Mouse (Mus musculus) lung, postnatal 10 days (tissue): ENCODE data around the gene Klk1b4.
"Not testable (repeated sequence)": the region's sequence is repeated elsewhere in the genome, so short reads cannot be mapped to it uniquely, and the experiment has no call there.

Source experiments
- DNase-seq: peaks from one replicate; pipeline ENCODE4 v3.0.0; 2021

Klk1b4 gene

DNA sequence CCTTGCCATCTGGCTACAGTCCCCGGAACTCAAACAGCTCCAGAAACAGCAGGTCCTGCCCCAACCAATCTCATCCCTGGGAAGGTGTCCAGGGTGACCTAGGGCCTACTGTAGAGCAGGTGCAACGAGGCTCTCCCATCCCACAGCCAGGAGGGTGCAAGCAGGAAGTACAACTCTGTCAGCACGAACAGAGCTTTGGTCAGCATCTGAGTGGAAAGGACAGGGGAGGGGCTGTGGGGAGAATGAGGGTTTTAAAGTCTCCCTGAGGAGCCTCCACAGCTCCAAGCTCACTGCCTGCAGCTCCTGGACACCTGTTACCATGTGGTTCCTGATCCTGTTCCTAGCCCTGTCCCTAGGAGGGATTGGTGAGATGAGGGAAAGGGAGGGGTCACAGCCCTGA is at the start of gene Klk1b4:
Gene Klk1b4, plus strand, starts transcription at position 301 of the 400 bp plus-strand sequence.
- not testable (repeated sequence) for DNase-seq

DNA sequence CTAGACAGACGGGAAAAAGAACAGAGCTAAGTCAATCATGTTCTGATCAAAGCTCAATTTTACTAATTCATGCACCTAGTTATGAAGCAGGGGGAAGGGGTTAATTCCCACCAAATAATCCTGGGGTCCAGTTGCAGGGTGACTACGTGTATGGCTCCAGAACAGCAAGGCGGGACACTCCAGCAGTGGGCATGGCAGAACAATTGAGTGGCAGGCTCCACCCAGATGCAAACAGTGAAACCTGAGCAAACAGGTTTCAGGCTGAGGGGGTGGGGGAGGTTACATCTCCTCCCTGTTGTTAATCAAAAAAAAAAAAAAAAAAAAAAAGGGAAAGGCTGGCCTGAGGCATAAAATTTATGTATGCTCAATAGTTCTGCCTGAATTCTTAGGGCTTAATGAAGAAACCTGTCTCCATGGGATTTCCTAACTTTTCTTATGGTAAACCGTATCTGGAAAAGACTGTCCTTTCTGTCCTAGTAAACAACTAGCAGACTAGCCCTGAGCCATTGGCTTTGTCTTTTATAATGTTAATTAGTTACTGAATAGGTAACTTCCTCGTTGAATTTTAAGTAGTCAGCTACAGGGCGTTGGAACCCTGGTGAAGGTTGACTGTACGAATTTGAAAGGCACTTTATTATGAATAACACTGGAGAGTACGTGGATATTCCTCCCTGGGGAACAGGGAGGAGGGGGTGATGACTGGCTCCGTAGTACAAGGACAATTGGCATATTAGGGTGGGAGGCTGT is 27.8 kb upstream of the Klk1b4 start:
- no peak for DNase-seq

DNA sequence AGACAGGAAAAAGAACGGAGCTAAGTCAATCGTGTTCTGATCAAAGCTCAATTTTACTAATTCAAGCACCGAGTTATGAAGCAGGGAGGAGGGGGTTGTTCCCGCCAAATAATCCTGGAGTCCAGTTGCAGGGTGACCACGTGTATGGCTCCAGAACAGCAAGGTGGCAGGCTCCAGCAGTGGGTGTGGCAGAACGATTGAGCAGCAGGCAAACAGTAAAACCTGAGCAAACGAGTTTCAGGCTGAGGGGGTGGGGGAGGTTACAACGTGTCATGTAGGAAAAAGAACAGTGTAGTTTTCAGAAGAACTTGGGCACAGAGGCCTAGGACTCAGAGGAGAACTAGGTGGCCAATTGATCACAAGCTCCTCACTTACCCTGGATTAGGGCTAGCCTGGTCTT is 20.7 kb upstream of the Klk1b4 start:
- not testable (repeated sequence) for DNase-seq

DNA sequence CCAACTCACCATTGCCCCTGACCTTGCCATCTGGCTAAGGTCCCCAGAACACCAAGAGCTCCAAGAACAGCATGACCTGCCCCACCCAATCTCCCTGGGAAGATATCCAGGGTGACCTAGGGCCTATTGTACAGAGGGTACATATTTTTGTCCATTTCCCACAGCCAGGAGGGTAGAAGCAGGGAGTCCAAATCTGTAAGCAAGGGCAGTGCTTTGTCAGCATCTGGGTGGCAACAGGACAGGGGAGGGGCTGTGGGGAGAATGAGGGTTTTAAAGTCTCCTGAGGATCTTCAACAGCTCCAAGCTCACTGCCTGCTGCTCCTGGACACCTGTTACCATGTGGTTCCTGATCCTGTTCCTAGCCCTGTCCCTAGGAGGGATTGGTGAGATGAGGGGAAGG is 19.3 kb upstream of the Klk1b4 start, which contains the start of gene Klk1b24:
Gene Klk1b24, plus strand, starts transcription at position 301 of the 400 bp plus-strand sequence.
- DNase-seq, result not testable (repeated sequence)

DNA sequence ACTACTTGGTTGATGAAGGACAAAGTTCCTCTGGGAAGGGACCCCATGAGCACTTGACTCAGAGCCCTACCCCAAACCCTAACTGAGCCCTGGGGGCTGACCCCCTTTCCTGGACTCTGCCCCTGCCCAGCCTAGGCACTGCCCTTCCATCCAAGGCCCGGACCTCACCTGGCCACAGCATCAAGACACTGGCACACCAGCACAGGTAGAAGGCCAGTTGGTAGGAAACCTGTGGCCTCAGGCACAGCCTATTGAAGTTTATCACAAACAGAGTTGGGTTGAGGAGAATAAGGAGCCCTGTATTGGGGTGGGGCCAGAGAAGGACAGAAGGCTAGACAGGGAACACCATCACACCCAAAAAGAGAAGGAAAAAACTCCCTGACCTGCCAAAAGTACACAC is 13.8 kb upstream of the Klk1b4 start:
- DNase-seq, result not testable (repeated sequence)

DNA sequence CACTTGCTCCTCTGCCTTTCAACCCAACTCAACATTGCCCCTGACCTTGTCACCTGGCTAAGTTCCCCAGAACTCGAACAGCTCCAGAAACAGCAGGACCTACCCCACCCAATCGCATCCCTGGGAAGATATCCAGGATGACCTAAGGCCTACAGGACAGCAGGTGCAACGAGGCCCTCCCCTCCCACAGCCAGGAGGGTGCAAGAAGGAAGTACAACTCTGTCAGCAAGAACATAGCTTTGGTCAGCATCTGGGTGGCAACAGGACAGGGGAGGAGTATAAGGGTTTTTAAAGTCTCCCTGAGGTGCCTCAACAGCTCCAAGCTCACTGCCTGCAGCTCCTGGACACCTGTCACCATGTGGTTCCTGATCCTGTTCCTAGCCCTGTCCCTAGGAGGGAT is 9.3 kb upstream of the Klk1b4 start, which contains the start of gene Klk1b3:
Gene Klk1b3, plus strand, starts transcription at position 301 of the 400 bp plus-strand sequence.
- no peak for DNase-seq

DNA sequence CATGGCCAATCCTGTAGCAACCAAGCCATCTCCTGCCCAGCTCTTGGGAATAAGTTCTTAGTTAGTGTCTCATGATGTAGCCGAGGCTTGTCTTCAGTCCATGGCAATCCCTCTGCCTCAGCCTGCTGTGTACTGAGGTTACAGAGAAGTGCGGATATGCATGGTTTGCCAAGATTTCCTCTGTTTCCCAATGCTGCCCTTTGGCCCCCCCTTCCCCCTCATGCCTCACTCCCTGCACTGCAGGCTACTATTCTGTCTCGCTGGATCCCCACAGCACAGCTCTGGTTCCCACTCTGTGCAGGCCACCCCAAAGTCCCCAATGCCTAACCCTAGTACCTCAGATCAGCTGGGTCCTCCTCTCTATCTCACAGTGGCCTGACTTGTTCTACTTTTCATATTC is 1.1 kb downstream of the Klk1b4 start:
- no peak for DNase-seq

DNA sequence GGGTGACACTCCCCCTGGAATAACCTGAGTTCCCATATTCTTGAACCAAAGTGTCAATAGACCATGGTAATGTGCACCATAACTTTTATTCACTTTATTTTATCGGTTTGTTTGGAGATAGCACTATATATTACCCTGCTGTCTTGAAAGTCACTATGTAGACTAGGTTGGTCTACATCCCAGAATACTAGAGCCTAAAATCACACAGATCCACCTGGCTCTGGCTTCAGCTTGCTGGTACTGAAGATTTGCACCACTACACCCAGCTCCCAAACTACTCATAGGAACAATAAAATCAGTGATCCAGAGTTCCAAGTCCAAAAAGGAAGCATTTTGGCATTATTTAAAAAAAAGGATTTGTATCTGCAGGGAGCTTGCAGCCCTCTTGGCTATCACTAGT is 8.4 kb downstream of the Klk1b4 start, which contains the start of gene Klk1b5:
Gene Klk1b5, plus strand, starts transcription at position 301 of the 400 bp plus-strand sequence.
- DNase-seq, result no peak

DNA sequence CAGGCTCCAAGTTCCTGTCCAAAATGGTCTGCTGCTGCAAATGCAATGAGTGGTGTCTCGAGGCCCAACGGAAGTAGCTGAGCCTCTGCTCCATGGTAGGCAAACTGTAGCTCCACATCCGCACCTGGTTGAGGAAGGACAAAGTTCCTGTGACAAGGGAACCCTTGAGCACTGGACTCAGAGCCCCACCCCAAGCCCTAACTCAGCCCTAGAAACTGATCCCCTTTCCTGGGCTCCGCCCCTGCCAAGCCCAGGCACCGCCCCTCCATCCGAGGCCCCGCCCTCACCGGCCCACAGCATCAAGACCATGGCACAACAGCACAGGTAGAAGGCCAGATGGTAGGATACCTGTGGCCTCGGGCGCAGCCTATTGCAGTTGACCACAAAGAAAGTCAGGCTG is 14.4 kb downstream of the Klk1b4 start:
- not testable (repeated sequence) for DNase-seq

DNA sequence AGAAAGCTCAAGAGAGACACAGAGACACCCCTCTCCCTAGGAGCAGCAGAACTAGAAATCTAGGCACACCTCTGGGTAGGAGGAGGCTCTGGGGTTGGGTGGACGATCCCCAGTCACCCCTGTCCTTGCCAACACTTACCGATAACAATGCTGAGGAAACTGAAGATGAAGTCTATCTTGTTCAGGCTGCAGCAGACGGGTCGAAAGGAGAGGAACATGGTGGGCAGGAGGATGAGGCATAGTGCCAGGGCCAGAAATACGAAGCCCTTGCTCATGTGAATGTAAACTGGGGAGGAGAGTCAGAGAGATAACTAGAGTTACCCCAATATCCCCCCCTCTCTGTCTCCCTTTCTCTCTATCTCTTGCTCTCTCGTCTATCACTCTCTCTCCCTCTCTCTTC is 15.1 kb downstream of the Klk1b4 start:
- not testable (repeated sequence) for DNase-seq

DNA sequence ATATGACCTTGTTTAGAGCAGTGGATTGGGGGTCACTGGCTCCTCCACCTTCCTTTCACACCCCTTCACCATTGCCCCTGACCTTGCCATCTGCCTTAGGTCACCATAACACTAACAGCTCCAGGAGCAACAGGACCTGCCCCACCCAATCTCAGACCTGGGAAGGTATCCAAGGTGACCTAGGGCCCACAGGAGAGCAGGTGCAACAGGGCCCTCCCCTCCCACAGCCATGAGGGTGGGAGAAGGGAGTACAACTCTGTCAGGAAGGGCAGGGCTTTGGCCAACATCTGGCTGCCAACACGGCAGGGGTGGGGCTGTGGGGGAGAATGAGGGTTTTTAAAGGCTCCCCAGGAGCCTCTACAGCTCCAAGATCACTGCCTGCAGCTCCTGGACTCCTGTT is 17.8 kb downstream of the Klk1b4 start, which contains the start of gene Klk1:
Gene Klk1, plus strand, starts transcription at position 285 of the 400 bp plus-strand sequence.
- no peak for DNase-seq

DNA sequence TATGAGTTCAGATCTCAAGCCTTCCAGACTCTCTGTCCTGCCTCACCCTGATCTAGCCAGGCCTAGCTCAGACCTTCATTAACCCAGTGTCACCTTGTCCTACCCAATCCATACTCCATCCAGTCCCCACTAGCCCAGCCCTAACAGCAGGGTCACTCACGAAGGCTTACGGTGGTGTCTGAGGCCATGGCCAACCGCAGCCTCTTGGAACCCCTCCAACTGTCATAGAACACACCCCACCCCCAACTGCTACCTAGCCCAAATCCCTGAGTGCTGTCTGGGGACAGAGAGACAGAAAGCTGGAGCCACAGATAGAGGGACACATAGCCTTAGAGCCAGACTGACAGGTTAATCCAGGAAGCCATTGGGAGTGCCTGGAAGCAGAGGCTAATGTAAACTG is 28.7 kb downstream of the Klk1b4 start, which contains the start of gene Gm36864:
Gene Gm36864, plus strand, starts transcription at position 269 of the 400 bp plus-strand sequence.
- DNase-seq, result no peak

DNA sequence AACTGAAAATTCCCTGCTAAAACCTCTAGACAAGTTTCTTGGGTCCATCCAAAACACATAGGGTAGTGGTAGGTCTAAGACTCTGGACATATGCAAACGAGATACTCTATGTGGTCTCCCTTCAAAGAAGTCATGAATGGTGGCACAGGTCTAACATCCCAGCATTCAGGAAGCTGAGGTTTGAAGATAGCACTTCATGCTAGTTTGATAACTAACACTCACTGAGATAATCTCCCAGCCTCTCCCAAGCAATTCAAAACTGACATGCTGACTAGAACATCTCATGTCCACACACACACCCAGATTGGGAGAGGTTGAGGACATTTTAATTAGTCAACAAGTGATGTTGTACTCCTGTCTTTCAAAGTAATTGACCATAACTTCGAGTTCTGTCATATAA is 32.7 kb downstream of the Klk1b4 start:
- DNase-seq, result no peak

DNA sequence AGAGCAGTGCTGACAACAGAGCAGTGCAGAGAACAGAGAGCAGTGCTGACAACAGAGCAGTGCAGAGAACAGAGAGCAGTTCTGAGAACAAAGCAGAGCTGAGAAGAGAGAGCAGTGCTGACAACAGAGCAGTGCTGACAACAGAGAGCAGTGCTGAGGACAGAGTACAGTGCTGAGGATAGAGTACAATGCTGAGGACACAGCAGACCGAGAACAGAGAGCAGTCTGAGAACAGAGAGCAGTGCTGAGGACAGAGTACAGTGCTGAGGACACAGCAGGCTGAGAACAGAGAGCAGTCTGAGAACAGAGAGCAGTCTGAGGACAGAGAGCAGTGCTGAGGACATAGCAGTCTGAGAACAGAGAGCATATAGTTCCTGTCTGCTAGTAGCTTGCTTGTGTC is 33.5 kb downstream of the Klk1b4 start:
- DNase-seq, result no peak

DNA sequence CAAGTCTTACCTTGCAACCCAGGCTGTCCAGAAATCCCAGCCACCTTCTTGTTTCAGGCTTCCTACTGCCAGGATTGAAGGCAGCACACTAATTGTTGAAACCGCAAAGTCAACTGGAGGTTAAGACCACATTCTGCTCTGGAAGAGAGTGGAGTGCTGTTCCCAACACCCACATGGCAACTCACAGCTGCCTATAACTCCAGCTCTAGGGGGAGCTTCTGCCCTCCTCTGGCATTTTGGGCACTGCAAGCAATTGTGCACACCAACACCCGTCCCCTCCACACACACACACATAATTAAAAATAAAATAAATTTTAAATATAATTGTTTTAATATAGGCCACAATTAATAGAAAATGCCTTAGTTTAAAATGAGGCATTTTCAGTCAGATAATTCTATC is 33.9 kb downstream of the Klk1b4 start:
- no peak for DNase-seq

DNA sequence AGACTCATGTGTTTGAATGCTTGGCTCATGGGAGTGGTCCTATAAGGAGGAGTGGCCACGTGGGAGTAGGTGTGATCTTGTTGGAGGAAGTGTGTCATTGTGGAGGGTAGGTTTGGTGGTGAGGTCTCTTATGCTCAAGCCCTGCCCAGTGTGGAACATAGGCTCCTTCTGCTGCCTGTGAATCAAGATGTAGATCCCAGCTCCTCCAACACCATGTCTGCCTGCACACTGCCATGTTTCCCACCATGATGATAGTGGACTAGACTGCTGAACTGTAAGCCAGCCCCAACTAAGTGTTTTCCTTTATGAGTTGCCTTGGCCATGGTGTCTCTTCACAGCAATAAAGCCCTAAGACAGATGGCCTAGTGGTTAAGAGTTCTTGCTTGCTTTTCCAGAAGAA is 36.8 kb downstream of the Klk1b4 start:
- no peak for DNase-seq

DNA sequence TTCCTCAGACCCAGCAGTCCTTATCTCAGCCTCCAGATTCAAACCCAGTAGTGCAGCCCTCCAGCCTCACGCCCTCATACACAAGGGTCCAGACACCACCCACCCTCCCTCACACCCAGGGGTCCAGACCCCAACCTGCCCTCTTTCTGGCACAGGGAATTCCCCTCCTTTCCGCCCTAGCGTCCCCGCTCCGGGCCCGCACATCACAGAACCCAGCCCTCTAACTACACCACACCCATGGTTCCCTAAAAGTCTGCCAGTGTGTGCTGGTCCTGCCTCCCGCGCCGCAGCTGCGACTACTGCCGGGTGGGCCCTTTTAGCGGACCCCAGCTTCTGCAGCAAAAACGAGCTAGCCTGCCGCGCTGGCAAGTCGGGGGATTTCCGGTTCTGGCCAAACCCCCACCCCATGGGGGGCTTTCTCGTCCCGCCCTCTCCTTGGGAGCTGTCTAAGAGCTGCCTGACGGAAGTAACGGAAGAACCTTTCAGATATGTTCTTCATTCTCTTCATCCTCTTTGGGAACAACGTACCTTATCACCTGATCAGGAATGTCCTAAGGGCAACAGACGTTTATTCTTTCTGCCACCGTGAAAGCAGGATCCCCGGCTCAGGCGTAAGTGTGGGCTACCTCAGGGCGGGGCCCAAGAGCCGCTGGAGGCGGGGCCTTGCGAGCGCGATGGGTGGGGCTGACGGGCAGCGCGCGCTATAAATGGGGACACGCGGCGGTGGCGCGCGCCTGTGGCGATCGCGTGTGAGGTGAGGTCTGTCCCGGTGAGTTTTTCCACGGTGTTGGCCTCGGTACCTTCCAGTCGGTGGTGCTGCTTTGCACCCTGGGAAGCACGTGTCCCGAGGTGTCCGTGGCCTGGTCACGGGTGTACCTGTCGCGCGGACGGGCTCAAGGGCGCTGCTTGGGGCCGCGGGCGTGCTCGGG is 39.1 kb downstream of the Klk1b4 start, which contains the start of the genes 1700028J19Rik and 2410002F23Rik:
Gene 1700028J19Rik, minus strand, starts transcription at position 641 of the 929 bp plus-strand sequence.
Gene 2410002F23Rik, plus strand, starts transcription at position 668 of the 929 bp plus-strand sequence.
- peak; percentile 93 for DNase-seq

DNA sequence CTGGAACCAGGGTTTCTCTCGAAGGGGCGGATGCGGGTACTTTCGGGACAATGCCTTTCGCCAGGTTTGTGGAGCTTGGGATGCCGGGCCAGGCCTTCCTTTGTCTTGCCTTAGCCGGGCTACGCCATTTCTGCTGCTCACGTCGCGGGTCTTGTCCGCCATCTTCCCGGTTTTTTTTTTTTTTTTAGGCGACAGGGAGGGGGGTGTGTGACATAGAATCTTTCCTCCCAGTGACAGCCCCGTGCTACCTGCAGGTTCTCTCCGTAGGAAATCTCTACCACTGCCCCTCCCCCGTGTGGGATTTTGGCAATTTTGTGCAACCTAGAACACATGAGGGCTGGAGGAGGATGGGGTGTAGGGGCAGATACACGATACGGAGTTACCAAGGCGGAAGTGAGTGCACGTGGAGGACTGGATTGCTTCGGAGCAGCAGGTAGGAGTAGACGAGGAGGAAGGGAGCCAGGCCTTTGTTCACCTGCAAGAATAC is 39.8 kb downstream of the Klk1b4 start:
- peak; percentile 57 for DNase-seq

DNA sequence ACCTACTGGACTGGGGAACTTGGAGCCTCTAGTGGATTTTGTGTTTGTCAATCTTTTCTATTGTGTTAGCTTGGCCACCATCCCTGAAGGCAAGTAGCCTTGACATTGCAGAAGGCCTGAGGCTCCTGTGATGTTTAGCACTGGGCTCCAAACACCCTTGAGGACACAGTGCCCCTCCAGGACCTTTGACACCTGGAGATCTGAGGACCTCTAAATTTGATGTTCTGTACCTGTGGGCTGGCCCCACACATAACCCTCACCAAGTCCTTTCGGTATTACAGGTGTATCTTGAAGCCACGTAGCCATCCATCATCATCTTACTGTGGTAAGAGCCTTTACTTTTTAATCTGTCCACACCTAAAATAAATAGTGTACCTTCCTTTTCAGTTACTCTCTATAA is 40.7 kb downstream of the Klk1b4 start:
- no peak for DNase-seq

DNA sequence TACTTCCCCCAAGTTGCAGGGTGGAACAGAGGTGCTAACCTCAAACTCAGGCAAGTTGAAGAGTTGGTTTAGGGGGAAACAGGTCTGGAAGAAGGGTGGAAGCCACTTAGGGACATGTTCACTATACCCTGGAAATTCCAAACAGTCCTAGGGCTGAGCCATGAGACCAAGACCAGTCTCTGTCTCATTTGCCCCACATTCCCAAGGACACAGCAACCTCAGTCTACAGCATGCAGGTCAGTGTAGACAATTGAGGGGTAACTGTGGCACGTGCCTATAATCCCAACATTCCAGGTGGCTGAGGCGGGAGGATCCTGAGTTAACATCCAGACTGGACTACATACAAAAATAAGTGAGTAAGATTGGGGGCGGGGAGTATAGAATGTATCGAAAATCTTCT is 42.0 kb downstream of the Klk1b4 start:
- DNase-seq, result no peak

DNA sequence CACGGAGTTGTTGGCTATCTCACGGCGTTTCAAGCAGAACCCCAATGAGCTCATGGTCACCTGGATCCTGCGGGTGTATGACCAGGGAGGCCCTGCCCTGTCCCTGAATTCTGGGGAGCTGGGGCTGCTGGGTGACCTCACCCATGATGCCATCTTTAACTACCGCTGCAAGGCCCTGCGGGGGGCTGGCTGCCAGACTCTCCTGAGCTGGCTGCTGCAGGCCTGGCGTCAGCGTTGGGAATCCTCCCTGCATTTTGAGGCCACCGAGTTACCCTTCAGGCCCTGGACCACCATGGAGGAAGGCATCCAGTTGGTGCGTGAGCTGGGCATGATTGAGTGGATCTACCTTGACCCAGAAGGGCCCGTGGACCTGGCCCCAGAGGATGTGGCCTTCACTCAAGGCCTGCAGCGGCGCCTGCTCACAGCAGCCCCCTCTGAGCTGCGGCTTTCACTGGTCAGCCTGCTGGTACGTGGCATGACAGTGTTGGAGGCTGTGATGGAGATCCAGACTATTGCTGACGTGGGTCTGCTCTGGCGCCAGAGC is 43.6 kb downstream of the Klk1b4 start:
- not testable (repeated sequence) for DNase-seq

DNA sequence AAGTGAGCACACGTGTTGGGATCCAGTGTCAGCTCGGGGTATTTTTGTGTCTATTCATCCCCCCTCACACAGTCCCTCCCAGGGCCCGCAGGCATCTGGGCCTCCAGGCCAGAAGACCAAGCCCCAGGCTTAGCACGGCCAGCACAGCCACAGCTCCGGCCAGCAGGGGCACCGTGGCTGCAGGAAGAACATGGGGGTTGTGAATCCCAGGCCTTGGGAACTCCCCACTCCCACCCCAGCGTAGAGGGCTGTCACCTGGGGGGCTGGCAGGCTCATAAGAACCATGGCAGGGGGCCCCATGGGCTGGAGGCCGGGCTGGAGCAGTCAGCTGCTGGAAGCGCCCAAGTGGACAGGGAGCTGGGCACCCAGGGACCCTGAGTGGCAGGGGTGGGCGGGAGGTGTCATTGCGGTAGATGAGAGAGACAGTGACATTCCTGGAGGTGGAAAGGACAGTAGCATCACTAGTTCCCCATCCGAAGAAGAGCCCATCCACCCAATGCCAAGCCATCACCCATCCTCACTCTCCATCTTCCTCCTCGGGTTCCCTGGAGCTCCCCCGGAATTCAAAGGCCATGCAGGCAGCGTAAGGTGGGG is 45.9 kb downstream of the Klk1b4 start:
- DNase-seq, result no peak
